ENCODE assay signal across 8 mouse cellular contexts in the genomic region with DNA sequence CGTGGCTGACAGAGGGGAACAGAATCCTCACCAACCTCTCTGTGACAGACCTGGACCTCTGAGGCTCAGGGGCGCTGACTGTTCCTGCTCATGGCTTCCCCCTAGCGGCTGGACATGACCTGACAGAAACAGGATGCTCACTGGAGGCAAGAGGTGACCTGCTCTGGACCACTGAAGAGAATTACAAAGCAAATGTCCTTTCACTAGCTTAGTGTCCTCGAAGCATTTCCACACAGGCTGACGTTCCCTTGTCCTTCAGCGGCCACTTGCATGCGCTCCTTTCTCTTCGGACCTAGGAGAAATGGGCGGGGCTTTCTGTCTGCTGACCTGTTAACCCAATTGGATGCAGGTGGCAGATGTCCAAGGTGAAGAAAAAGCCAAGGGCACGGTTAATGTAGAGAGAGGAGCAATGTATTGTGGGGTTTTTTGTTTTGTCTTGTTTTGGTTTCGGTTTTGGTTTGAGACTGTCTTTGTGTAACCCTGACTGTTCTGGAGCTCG. TPM values are rescaled to one million over a fixed set of nuclear protein-coding genes. Genes with fewer than 3 reads are reported as not detected.
A peak's percentile ranks its signal among the peaks of the same experiment; 100 is the strongest.
DNase-seq lines count a peak whose midpoint lies in the region; ATAC-seq lines count a peak whose summit lies in the region.

No protein-coding gene starts in this region.

- H3K36me3 ChIP-seq in hindbrain, embryonic 15.5 days = no peaks in the 10 kb centered on the region

- no peaks in the 10 kb centered on the region for H3K9me3 ChIP-seq in hindbrain, embryonic 15.5 days

- ATAC-seq in frontal cortex, adult (ENCODE audit: low TSS enrichment) = peak; percentile 84; the same call in 1 of the 2 replicates
- ATAC-seq in hindbrain, embryonic 15.5 days (ENCODE audit: low FRiP score, low read depth) = no peak

- H3K4me3 ChIP-seq in hindbrain, embryonic 15.5 days = no peak overlapping the region

- 0 out of 2 replicates have a peak, but pooled peaks cover 3% of the 10 kb centered on the region for H3K4me1 ChIP-seq in hindbrain, embryonic 15.5 days (replicated peaks)

- H3K4me2 ChIP-seq in hindbrain, embryonic 15.5 days = peak overlapping the region; percentile 35; the same call in 1 of the 2 replicates

- H3K27ac ChIP-seq in hindbrain, embryonic 15.5 days (replicated peaks) = no peak overlapping the region

- H3K27me3 ChIP-seq in hindbrain, embryonic 15.5 days = no peaks in the 10 kb centered on the region

- peak; percentile 73 for DNase-seq in R1 (ENCODE audit: low read depth, low spot score)
- peak; percentile 71 for DNase-seq in cerebellum, adult 8-10 months
- DNase-seq in layer of hippocampus, postnatal 25 days (ENCODE audit: extremely low spot score in 1 of 2, low spot score in 1 of 2) = peak; percentile 56 to 83
- DNase-seq in lung, postnatal 36 days = peak; percentile 90
- DNase-seq in right cerebral cortex, postnatal 10 days (ENCODE audit: low spot score in 2 of 2) = peak; percentile 57 to 72
- DNase-seq in urinary bladder, postnatal 10 days (ENCODE audit: low spot score) = peak; percentile 52

- no peak overlapping the region for H3K9ac ChIP-seq in hindbrain, embryonic 15.5 days

- WGBS in hindbrain, embryonic 15.5 days = 20% methylated on average over 12 of the region's 12 CpGs

RNA-seq across cellular contexts. Expression of a gene that starts 10.0 kb away (rescaled TPM):
- not detected in 2 replicates for polyA plus RNA-seq in hindbrain, embryonic 15.5 days (2015; fragmentation: Nextera tagmentation; extraction: Ambion mirVana)
- not detected for total RNA-seq in layer of hippocampus, postnatal 25 days (2021)

RNA-seq across cellular contexts. Expression of a gene that starts 22.8 kb away (rescaled TPM):
- polyA plus RNA-seq in hindbrain, embryonic 15.5 days (2015; fragmentation: Nextera tagmentation; extraction: Ambion mirVana) = 9.5 and 9.6 TPM in 2 replicates
- 10 to 100 TPM in 1 of 2 experiments, 1 to 10 TPM in 1; 8.6 to 10.5 TPM for total RNA-seq in layer of hippocampus, postnatal 25 days (2021)

RNA-seq across cellular contexts. Expression of a gene that starts 27.2 kb away (rescaled TPM):
- polyA plus RNA-seq in hindbrain, embryonic 15.5 days (2015; fragmentation: Nextera tagmentation; extraction: Ambion mirVana) = 0.09 and 0.10 TPM in 2 replicates
- total RNA-seq in layer of hippocampus, postnatal 25 days (2021) = 1 to 10 TPM; 1.5 TPM

RNA-seq across cellular contexts. Expression of a gene that starts 58.3 kb away (rescaled TPM):
- polyA plus RNA-seq in hindbrain, embryonic 15.5 days (2015; fragmentation: Nextera tagmentation; extraction: Ambion mirVana) = not detected in 2 replicates
- total RNA-seq in layer of hippocampus, postnatal 25 days (2021) = not detected
